Mouse (Mus musculus) WW6 (cell line): ENCODE data around the gene Adgrg4.

Experiments
- DNase-seq: peaks from one replicate; pipeline ENCODE4 v3.0.0-alpha.2; 2013; ENCODE audit warnings: low read depth, low spot score

The Adgrg4 gene

GRCm38 (mm10) chrX:56869863-56870262 lies at the start of gene Adgrg4:
Gene Adgrg4 (plus strand): TSS chrX:56870163.
- DNase-seq = no peak

- DNase-seq = no peak
Measured at GRCm38 (mm10) chrX:56821765-56822603, 48.0 kb upstream of the Adgrg4 start, which contains the start of gene Map7d3. Gene Map7d3 (minus strand): TSS chrX:56822326.

- DNase-seq = no peak
Measured at GRCm38 (mm10) chrX:56827492-56827891, 42.5 kb upstream of the Adgrg4 start.

- no peak for DNase-seq
Measured at GRCm38 (mm10) chrX:56835842-56836241, 34.1 kb upstream of the Adgrg4 start.

- DNase-seq = no peak
Measured at GRCm38 (mm10) chrX:56839369-56839768, 30.6 kb upstream of the Adgrg4 start.

GRCm38 (mm10) chrX:56841255-56841654 lies 28.7 kb upstream of the Adgrg4 start:
- DNase-seq = no peak

- no peak for DNase-seq
Measured at GRCm38 (mm10) chrX:57012891-57013290, 142.9 kb downstream of the Adgrg4 start.

GRCm38 (mm10) chrX:57042774-57043173 lies 172.8 kb downstream of the Adgrg4 start, which contains the start of gene Brs3:
Gene Brs3 (plus strand): TSS chrX:57043074.
- DNase-seq = no peak

- DNase-seq = no peak
Measured at GRCm38 (mm10) chrX:57043869-57044268, 173.9 kb downstream of the Adgrg4 start.
